Mouse (Mus musculus): ENCODE results near the gene Zfp667. TPM values are rescaled to one million over a fixed set of nuclear protein-coding genes. Genes with fewer than 3 reads are reported as not detected.
A peak's percentile ranks its signal among the peaks of the same experiment; 100 is the strongest.
"Not testable (repeated sequence)": the region's sequence is repeated elsewhere in the genome, so short reads cannot be mapped to it uniquely, and the experiment has no call there.

The Zfp667 gene
- polyA plus RNA-seq, 1 experiment from 2014 or later: 8.3 TPM

DNA sequence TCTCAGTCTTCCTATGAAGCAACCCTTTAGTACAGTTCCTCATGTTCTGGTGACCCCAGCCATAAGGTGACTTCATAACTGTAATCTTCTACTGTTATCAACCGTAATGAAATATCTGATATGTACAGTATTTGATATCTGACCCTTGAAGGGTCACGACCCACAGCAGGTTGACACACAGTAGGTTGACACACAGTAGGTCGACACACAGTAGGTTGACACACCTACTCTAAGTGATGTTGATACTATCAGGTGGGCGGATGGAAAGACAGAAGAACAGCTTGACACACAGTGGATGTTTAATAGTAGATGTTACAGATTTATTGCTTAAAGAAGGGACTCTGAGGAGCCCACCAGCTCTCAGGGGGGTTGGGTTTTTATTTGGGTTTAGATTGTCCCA lies 23.4 kb upstream of the Zfp667 start:
- H3K9ac ChIP-seq: no peak overlapping the region
- 81% methylated on average over 4 of the region's 4 CpGs for WGBS
- no peak for ATAC-seq (ENCODE audit: insufficient number of reproducible peaks, insufficient read depth, low FRiP score, low TSS enrichment, low read depth)

DNA sequence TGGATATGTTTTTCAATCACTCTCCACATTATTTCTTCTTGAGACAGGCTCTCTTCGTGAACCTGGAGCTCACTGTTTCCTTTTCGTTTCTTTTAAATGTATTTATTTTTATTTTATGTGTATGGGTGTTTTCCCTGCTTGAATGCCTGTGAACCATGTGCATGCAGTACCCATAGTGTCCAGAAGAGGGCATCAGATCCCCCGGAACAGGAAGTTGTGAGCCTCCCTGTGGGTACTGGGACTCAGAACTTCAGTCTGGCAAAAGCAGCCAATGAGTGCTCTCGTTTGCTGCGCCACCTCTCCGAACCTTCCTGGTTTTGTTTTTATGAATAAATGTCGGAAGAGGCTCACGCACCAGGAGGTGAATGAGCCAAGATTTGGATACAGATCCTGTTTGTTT lies 20.7 kb upstream of the Zfp667 start:
- Histone ChIP-seq H3K4me1 (no peaks in the 10 kb centered on the region), H3K4me3 (no peak overlapping the region), H3K27ac (no peak overlapping the region), H3K9ac (no peak overlapping the region), H3K4me2 (no peak overlapping the region), H3K36me3 (no peaks in the 10 kb centered on the region), H3K9me3 (0 out of 2 replicates have a peak, but pooled peaks cover 3% of the 10 kb centered on the region), H3K27me3 (no peaks in the 10 kb centered on the region)
- ATAC-seq (ENCODE audit: insufficient number of reproducible peaks, insufficient read depth, low FRiP score, low TSS enrichment, low read depth): no peak
- 60% methylated on average over 8 of the region's 8 CpGs for WGBS

More for the DNA sequence above, 23.4 kb upstream of the Zfp667 start:
- Histone ChIP-seq H3K9me3 (0 out of 2 replicates have a peak, but pooled peaks cover 3% of the 10 kb centered on the region), H3K4me3 (no peak overlapping the region), H3K36me3 (no peaks in the 10 kb centered on the region), H3K4me1 (no peaks in the 10 kb centered on the region), H3K27me3 (no peaks in the 10 kb centered on the region), H3K4me2 (no peak overlapping the region), H3K27ac (no peak overlapping the region)

DNA sequence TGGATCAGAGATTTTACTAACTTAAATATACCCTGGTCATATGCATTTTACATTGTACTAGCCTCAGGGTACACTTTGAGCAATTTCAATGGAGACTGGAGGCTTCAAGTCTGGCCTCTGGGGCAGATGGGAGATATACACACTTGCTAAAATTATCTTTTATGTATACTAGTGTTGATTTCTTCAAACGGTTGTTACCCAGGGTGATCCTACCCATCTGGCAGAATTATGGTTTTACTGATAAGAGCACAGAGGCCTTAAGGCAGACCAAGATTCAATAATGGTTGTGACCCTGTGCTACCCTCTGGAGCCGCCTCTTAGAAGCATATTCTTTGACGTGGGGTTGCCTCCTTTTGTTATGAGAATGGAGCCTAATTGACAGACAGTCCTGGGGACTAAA lies 8.5 kb upstream of the Zfp667 start:
- no peak for ATAC-seq (ENCODE audit: insufficient number of reproducible peaks, insufficient read depth, low FRiP score, low TSS enrichment, low read depth)
- Histone ChIP-seq H3K27ac (no peak overlapping the region), H3K4me3 (no peak overlapping the region), H3K9ac (no peak overlapping the region), H3K9me3 (no peaks in the 10 kb centered on the region), H3K4me2 (no peak overlapping the region), H3K27me3 (no peaks in the 10 kb centered on the region), H3K4me1 (no peaks in the 10 kb centered on the region), H3K36me3 (no peaks in the 10 kb centered on the region)
- 60% methylated on average over 3 of the region's 3 CpGs for WGBS

DNA sequence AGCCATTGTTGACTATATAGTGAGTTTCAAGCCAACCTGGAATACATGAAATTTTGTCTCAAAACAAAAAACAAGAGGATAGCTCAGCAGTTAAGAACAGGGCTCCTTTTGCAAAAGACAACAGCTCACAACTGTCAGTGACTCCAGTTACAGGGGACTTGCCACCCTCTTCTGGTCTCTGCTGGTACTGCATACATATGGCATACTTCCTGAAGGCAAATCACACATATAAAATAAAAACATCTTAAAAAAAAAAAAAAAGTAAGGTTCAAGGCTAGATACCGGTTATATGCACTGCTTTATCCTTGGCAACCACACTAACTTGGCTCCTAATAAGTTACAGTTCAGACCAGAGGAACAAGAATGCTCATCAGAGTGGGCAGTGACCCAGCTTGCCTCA lies 3.6 kb upstream of the Zfp667 start:
- peak overlapping the region; percentile 64 for H3K4me2 ChIP-seq
- H3K27me3 ChIP-seq: no peaks in the 10 kb centered on the region
- H3K4me3 ChIP-seq: peak overlapping the region; percentile 57
- peaks cover 18% of the 10 kb centered on the region for H3K4me1 ChIP-seq
- peak overlapping the region; percentile 83; the same call in 1 of the 2 replicates for H3K27ac ChIP-seq
- WGBS: 0% methylated on average over 1 of the region's 1 CpGs
- H3K36me3 ChIP-seq: no peaks in the 10 kb centered on the region
- no peak for ATAC-seq (ENCODE audit: insufficient number of reproducible peaks, insufficient read depth, low FRiP score, low TSS enrichment, low read depth)
- H3K9me3 ChIP-seq: no peaks in the 10 kb centered on the region
- H3K9ac ChIP-seq: no peak overlapping the region

DNA sequence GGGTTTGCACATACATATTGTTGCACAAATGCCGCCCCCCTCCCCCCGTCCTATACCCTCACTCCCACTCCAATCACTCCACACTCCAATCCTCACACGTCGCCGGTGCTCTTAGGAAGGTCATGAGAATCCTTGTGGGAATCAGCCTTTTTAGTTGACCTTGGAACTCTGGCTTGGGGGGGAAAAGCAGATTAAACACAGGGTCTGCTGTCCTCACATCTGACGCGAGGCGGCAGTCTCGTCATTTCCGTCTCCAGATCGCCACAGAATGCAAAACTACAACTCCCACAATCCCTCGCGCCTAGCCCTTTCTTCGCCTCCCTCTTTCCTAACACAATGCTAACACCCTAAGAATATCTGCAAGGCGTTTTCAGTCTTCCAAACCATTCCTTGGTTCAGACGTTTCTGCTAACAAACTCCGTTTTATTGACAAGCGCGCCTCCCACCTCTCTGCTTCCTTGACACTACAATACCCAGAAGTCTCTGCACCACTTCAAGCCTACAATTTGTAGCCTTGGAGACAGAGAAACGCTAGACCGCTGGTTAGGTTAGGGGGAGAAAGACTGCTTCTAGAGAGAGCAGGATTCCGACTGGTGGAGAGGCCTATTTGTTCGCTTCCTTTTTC lies 2.8 kb upstream of the Zfp667 start:
- Histone ChIP-seq H3K27me3 (no peaks in the 10 kb centered on the region), H3K4me3 (peak overlapping the region; percentile 57), H3K9me3 (no peaks in the 10 kb centered on the region), H3K36me3 (no peaks in the 10 kb centered on the region), H3K9ac (peak overlapping the region; percentile 76), H3K4me1 (peaks cover 20% of the 10 kb centered on the region), H3K27ac (peak overlapping the region; percentile 83), H3K4me2 (peak overlapping the region; percentile 64)
- WGBS: under 1% methylated on average over 23 of the region's 23 CpGs
- peak; percentile 66; the same call in 1 of the 2 replicates for ATAC-seq (ENCODE audit: insufficient number of reproducible peaks, insufficient read depth, low FRiP score, low TSS enrichment, low read depth)

DNA sequence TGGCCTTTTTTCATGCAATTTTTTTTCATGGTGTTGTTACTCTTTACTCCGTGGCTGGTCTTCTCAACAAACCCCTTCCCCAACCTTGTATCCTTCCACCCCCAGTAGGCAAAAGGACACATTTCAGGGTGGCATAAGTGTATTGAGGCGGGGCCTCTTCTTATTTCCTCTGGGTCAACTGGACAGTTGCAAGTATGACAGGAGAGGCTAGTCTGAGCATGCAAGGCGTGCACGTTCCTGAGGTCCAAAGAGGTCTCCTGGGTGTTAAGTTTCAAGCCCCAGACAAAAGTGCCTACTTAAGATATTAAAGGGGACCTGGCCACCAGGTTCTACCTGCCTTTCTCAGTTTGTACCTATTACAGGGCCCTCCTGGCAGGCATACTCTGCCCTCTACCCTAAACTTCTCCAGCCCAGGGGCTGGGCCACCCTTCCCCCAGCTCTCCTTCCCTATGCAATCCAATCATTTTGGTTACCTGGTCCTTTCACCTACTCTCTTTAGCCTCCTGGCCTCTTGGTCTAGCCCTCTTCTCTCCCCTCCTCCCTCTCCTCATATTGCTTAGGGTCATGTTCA lies 1.9 kb upstream of the Zfp667 start:
- ATAC-seq (ENCODE audit: insufficient number of reproducible peaks, insufficient read depth, low FRiP score, low TSS enrichment, low read depth): no peak
- no peaks in the 10 kb centered on the region for H3K27me3 ChIP-seq
- 86% methylated on average over 4 of the region's 4 CpGs for WGBS

DNA sequence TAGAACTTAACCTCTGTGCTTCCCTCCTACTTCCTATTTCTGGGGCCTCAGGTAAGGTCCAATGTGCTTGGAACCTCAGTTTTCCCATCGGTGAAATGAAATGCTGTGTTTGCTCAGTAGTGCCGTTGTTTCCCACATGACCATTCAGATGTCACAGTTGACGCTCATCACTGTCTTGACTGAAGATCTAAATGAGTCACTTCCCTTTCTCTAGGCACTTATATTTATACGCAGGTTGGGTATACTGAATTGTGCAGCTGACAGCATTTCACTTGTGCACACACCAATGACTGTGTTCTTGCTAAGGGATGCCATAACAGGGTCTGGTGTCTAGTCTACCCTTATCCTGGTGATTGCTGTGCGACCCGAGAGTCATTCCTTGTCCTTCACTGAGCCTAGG lies 1.0 kb upstream of the Zfp667 start:
- WGBS: 89% methylated on average over 6 of the region's 6 CpGs
- H3K9ac ChIP-seq: peak overlapping the region; percentile 75; the same call in 1 of the 2 replicates
- peak overlapping the region; percentile 71; the same call in 1 of the 2 replicates for H3K4me2 ChIP-seq
- H3K4me1 ChIP-seq: peaks cover 20% of the 10 kb centered on the region
- no peak for ATAC-seq (ENCODE audit: insufficient number of reproducible peaks, insufficient read depth, low FRiP score, low TSS enrichment, low read depth)
- no peaks in the 10 kb centered on the region for H3K27me3 ChIP-seq
- H3K36me3 ChIP-seq: no peaks in the 10 kb centered on the region
- H3K4me3 ChIP-seq: 0 out of 2 replicates have a peak overlapping the region, but pooled peaks have one; percentile 52
- no peak overlapping the region for H3K27ac ChIP-seq
- H3K9me3 ChIP-seq: no peaks in the 10 kb centered on the region

More for the DNA sequence above, 1.9 kb upstream of the Zfp667 start:
- Histone ChIP-seq H3K4me1 (peaks cover 20% of the 10 kb centered on the region), H3K9me3 (no peaks in the 10 kb centered on the region), H3K9ac (no peak overlapping the region), H3K4me2 (no peak overlapping the region), H3K4me3 (no peak overlapping the region), H3K27ac (no peak overlapping the region), H3K36me3 (no peaks in the 10 kb centered on the region)

DNA sequence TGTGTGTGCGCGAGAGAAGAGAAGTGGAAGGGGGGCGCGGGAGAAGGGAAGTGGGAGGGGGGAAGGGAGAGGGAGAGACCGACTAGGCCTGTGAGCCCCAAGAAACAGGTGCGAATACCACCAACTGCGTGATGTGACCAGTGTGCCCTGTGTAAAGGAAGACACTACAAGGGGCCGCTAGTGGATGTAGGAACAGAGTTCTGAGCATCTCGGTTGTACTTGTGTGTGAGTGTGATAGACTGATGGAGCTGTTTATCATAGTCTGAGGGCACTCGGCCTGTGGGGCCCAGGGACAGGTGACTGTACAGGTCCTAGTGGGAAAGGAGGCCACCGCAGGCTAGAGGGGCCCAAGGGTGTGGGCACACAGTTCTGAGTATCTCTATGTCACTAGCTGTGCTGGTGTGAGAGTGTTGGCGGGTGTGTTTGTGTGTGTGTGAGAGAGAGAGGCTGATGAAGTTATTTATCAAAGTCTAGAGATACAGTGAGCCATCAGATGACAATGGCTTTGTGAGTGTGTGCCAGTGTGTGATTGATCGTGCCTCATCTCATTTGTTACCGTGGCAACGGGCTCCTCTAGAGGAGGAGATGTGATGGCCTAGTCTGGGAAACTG lies 647 bp downstream of the Zfp667 start:
- Histone ChIP-seq H3K9ac (peak overlapping the region; percentile 75), H3K27ac (peak overlapping the region; percentile 58), H3K9me3 (no peaks in the 10 kb centered on the region), H3K36me3 (no peaks in the 10 kb centered on the region), H3K4me2 (peak overlapping the region; percentile 71), H3K4me3 (peak overlapping the region; percentile 52), H3K27me3 (no peaks in the 10 kb centered on the region), H3K4me1 (peaks cover 20% of the 10 kb centered on the region)
- 32% methylated on average over 15 of the region's 15 CpGs for WGBS
- peak; percentile 2 for ATAC-seq (ENCODE audit: insufficient number of reproducible peaks, insufficient read depth, low FRiP score, low TSS enrichment, low read depth)

DNA sequence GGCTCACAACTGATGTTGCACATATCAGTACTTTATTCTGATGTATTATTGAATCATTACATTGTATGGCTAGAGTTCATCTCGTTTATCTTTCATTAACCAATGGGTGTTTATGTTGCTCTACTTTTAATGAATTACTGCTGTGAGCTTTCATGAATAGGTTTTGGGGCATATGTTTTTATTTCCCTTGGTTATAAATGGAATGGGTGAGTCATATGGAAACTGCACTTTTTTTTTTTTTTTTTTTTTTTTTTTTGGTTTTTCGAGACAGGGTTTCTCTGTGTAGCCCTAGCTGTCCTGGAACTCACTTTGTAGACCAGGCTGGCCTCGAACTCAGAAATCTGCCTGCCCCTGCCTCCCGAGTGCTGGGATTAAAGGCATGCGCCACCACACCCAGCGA lies 4.7 kb downstream of the Zfp667 start:
- not testable (repeated sequence) for H3K27me3 ChIP-seq; H3K4me3 ChIP-seq; ATAC-seq (ENCODE audit: insufficient number of reproducible peaks, insufficient read depth, low FRiP score, low TSS enrichment, low read depth); H3K9me3 ChIP-seq; H3K27ac ChIP-seq; H3K4me2 ChIP-seq; H3K9ac ChIP-seq
- Histone ChIP-seq H3K36me3 (peaks cover 21% of the 10 kb centered on the region), H3K4me1 (peaks cover 11% of the 10 kb centered on the region)
- 79% methylated on average over 6 of the region's 6 CpGs for WGBS

DNA sequence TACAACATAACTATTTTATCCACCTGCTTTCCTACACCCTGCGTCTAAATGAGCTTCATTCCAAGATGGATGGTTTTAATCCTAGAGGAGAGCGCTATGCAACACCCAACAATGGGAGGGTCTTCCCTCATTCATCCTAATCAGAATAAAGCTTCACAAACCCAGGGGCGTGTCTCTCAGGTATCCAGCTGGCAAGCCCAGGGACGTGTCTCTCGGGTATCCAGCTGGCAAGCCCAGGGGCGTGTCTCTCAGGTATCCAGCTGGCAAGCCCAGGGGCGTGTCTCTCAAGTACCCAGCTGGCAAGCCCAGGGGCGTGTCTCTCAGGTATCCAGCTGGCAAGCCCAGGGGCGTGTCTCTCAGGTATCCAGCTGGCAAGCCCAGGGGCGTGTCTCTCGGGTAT lies 14.4 kb downstream of the Zfp667 start:
- H3K4me3 ChIP-seq; H3K9me3 ChIP-seq; H3K4me2 ChIP-seq; H3K4me1 ChIP-seq; ATAC-seq (ENCODE audit: insufficient number of reproducible peaks, insufficient read depth, low FRiP score, low TSS enrichment, low read depth); H3K9ac ChIP-seq; H3K27ac ChIP-seq; H3K27me3 ChIP-seq: not testable (repeated sequence)
- peaks cover 49% of the 10 kb centered on the region for H3K36me3 ChIP-seq
- 74% methylated on average over 11 of the region's 11 CpGs for WGBS

DNA sequence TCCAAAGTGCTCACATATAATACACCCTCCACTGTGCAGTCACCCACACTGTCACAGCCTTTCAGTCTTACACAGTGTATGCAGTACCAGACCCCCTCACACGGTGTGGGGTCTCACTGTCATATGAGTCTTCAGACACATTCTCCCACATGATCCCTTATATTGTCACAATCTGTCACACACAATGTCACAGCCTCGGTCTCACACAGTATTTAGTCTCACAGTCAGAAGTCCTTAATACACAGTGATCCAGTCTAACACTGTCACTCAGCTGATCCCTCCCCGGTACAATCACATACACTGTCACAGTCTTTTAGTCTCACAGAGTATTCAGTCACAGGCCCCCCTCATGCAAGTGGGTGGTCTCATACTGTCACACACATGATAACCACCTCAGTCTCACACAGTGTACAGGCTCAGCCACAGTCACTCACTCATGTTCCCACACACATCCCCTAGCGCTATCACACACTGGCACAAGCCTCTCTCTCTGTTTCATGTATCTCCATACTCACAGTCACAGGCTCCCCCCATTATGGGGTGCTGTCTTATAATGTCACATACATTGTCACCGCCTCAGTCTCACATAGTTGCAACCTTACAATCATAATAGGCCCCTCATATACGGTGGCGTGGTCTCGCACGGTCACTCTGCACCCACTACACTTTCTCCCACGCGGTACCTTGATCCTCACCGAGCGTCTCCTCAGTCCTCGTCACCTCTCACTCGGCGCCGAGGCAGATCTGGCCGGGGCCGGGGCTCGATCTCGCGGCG lies 44.3 kb downstream of the Zfp667 start:
- peak; percentile 67 for ATAC-seq (ENCODE audit: insufficient number of reproducible peaks, insufficient read depth, low FRiP score, low TSS enrichment, low read depth)

More for the DNA sequence above, 44.3 kb downstream of the Zfp667 start:
- peaks cover 18% of the 10 kb centered on the region for H3K36me3 ChIP-seq
- WGBS: 12% methylated on average over 23 of the region's 23 CpGs
- peaks cover 10% of the 10 kb centered on the region for H3K4me1 ChIP-seq
- H3K27me3 ChIP-seq: no peaks in the 10 kb centered on the region
- peak overlapping the region; percentile 59 for H3K4me3 ChIP-seq
- peak overlapping the region; percentile 82 for H3K27ac ChIP-seq
- peak overlapping the region; percentile 84 for H3K9ac ChIP-seq
- peak overlapping the region; percentile 72 for H3K4me2 ChIP-seq
- peaks cover 9% of the 10 kb centered on the region; the same call in 1 of the 2 replicates for H3K9me3 ChIP-seq

Measured in embryonic facial prominence, embryonic 13.5 days (tissue).